22 mouse cellular contexts compared by ENCODE assay signal in genomic region chr14:79699381-79699780, GRCm38 (mm10). TPM values are rescaled to one million over a fixed set of nuclear protein-coding genes. Genes with fewer than 3 reads are reported as not detected.
DNase-seq lines count a peak whose midpoint lies in the region; ATAC-seq and TF ChIP-seq lines count a peak whose summit lies in the region.
"Had no signal": no experiment of that assay in that cellular context is flagged by ENCODE, and none has a peak within 500 bp of the region (broad histone marks: within the 10 kb centered on the region; RNA-seq: fewer than 3 reads in every experiment).

No protein-coding gene starts in this region.

- no peak for TF ChIP-seq CTCF in forebrain, postnatal 0 days (IDR thresholded peaks at IDR 0.05; ENCODE audit: low read depth)

- no peak for DNase-seq in forebrain, embryonic 10.5 days (ENCODE audit: extremely low spot score, low spot score)
- DNase-seq in forebrain, postnatal 0 days, result no peak
- DNase-seq in heart, postnatal 14 days, result peak; percentile 16 to 25
- DNase-seq in heart, embryonic 10.5 days (ENCODE audit: low spot score), result no peak
- DNase-seq in Muller cell, postnatal 12 days (ENCODE audit: inconsistent ontology term), result peak; percentile 56
- peak; percentile 49 for DNase-seq in adrenal gland, postnatal 25 days
- no peak for DNase-seq in lung, postnatal 25 days (ENCODE audit: low spot score)
- DNase-seq: cerebellum, adult 9-10 months; kidney, adult 9 months; kidney, postnatal 14 days; liver; liver, postnatal 0 days; retina, postnatal 1 day; thymus, postnatal 14 days had no signal

- no peaks in the 10 kb centered on the region for H3K9me3 ChIP-seq in forebrain, embryonic 10.5 days
- no peaks in the 10 kb centered on the region for H3K9me3 ChIP-seq in forebrain, postnatal 0 days (ENCODE audit: low read length)
- no peaks in the 10 kb centered on the region for H3K9me3 ChIP-seq in heart, embryonic 10.5 days
- H3K9me3 ChIP-seq: embryonic facial prominence, embryonic 12.5 days; forebrain, embryonic 12.5 days; intestine, embryonic 15.5 days; limb, embryonic 10.5 days; midbrain, embryonic 13.5 days had no signal

- H3K4me2 ChIP-seq in forebrain, postnatal 0 days (ENCODE audit: low read depth), result no peak overlapping the region
- H3K4me2 ChIP-seq: embryonic facial prominence, embryonic 12.5 days; forebrain, embryonic 12.5 days; intestine, embryonic 15.5 days; midbrain, embryonic 13.5 days had no signal

- 0 out of 2 replicates have a peak, but pooled peaks cover 5% of the 10 kb centered on the region for H3K27me3 ChIP-seq in forebrain, embryonic 10.5 days (ENCODE audit: poor library complexity, severe bottlenecking)
- no peaks in the 10 kb centered on the region for H3K27me3 ChIP-seq in forebrain, postnatal 0 days (ENCODE audit: insufficient read depth, low read length)
- no peaks in the 10 kb centered on the region for H3K27me3 ChIP-seq in heart, embryonic 10.5 days (ENCODE audit: insufficient read depth, poor library complexity, severe bottlenecking)
- H3K27me3 ChIP-seq: embryonic facial prominence, embryonic 12.5 days; intestine, embryonic 15.5 days; midbrain, embryonic 13.5 days had no signal

- no peaks in the 10 kb centered on the region for H3K36me3 ChIP-seq in forebrain, embryonic 10.5 days (replicated peaks)
- no peaks in the 10 kb centered on the region for H3K36me3 ChIP-seq in forebrain, postnatal 0 days (ENCODE audit: insufficient read depth)
- no peaks in the 10 kb centered on the region for H3K36me3 ChIP-seq in heart, embryonic 10.5 days
- H3K36me3 ChIP-seq: embryonic facial prominence, embryonic 12.5 days; forebrain, embryonic 12.5 days; intestine, embryonic 15.5 days; limb, embryonic 10.5 days; midbrain, embryonic 13.5 days had no signal

- H3K27ac ChIP-seq in forebrain, embryonic 10.5 days, result 0 out of 2 replicates have a peak overlapping the region, but pooled peaks have one; percentile 16
- no peak overlapping the region for H3K27ac ChIP-seq in forebrain, postnatal 0 days (ENCODE audit: low read depth, low read length)
- H3K27ac ChIP-seq in heart, embryonic 10.5 days, result no peak overlapping the region
- H3K27ac ChIP-seq: embryonic facial prominence, embryonic 12.5 days; forebrain, embryonic 12.5 days; intestine, embryonic 15.5 days; limb, embryonic 10.5 days; midbrain, embryonic 13.5 days had no signal

- no peak overlapping the region for H3K9ac ChIP-seq in forebrain, postnatal 0 days
- H3K9ac ChIP-seq: embryonic facial prominence, embryonic 12.5 days; forebrain, embryonic 12.5 days; intestine, embryonic 15.5 days; liver, postnatal 0 days; midbrain, embryonic 13.5 days had no signal

- H3K4me3 ChIP-seq in forebrain, embryonic 10.5 days, result no peak overlapping the region
- H3K4me3 ChIP-seq in forebrain, postnatal 0 days (ENCODE audit: low read depth, low read length), result no peak overlapping the region
- H3K4me3 ChIP-seq in heart, embryonic 10.5 days, result no peak overlapping the region
- H3K4me3 ChIP-seq: embryonic facial prominence, embryonic 12.5 days; forebrain, embryonic 12.5 days; intestine, embryonic 15.5 days; limb, embryonic 10.5 days; midbrain, embryonic 13.5 days had no signal

- peaks cover 36% of the 10 kb centered on the region for H3K4me1 ChIP-seq in forebrain, embryonic 10.5 days
- H3K4me1 ChIP-seq in forebrain, postnatal 0 days (ENCODE audit: insufficient read depth), result peaks cover 5% of the 10 kb centered on the region; the same call in 1 of the 2 replicates
- no peaks in the 10 kb centered on the region for H3K4me1 ChIP-seq in heart, embryonic 10.5 days
- H3K4me1 ChIP-seq: intestine, embryonic 15.5 days had no signal

- intact Hi-C loops in heart, postnatal 14 days (cut with DNase I), result no loop called here

- WGBS in forebrain, embryonic 10.5 days, result 73% methylated on average over 6 of the region's 6 CpGs
- 49% methylated on average over 6 of the region's 6 CpGs for WGBS in forebrain, postnatal 0 days
- WGBS in heart, embryonic 10.5 days, result 58% methylated on average over 6 of the region's 6 CpGs

- no peak for ATAC-seq in forebrain, postnatal 0 days
- no peak for ATAC-seq in granulocyte monocyte progenitor cell, adult 5-6 weeks (replicated peaks; ENCODE audit: poor library complexity, severe bottlenecking)
- ATAC-seq: hindbrain, embryonic 16.5 days; intestine, embryonic 15.5 days; liver, postnatal 0 days; lung, postnatal 0 days; midbrain, embryonic 13.5 days had no signal

RNA-seq across cellular contexts. Expression of gene Cnmd, which starts 37.4 kb away (rescaled TPM):
- 1.7 TPM in 2 replicates for polyA plus RNA-seq in forebrain, embryonic 10.5 days (2016; fragmentation: Nextera tagmentation; extraction: Ambion mirVana)
- total RNA-seq in forebrain, postnatal 0 days (2014; rRNA removed), result 0.62 and 6.8 TPM in 2 replicates
- polyA plus RNA-seq in forebrain, postnatal 0 days (2015; fragmentation: Nextera tagmentation; extraction: Ambion mirVana), result 3.4 and 5.5 TPM in 2 replicates
- total RNA-seq in heart, postnatal 14 days (2021), result under 1 TPM; 0.24 to 0.74 TPM
- 1.7 and 2.9 TPM in 2 replicates for polyA plus RNA-seq in heart, embryonic 10.5 days (2016; fragmentation: Nextera tagmentation; extraction: Ambion mirVana)
- 0.88 and 0.90 TPM in 2 replicates for total RNA-seq in adrenal gland, postnatal 25 days (2021)
- not detected in 2 replicates for total RNA-seq in granulocyte monocyte progenitor cell, adult 5-6 weeks (2014; fragmentation: Nextera tagmentation)
- not detected in 2 replicates for total RNA-seq in granulocyte monocyte progenitor cell, adult 5-6 weeks (2017)

Comparison
In these comparisons a context has a peak if more than half of its experiments do, and no peak if none do; other contexts are left out.
1. DNase-seq: peak in heart, postnatal 14 days (2 of 2), Muller cell, postnatal 12 days (single experiment) and adrenal gland, postnatal 25 days (single experiment); none in forebrain, embryonic 10.5 days (single experiment), forebrain, postnatal 0 days (single experiment), heart, embryonic 10.5 days (single experiment) and lung, postnatal 25 days (single experiment).